In the genomic region with DNA sequence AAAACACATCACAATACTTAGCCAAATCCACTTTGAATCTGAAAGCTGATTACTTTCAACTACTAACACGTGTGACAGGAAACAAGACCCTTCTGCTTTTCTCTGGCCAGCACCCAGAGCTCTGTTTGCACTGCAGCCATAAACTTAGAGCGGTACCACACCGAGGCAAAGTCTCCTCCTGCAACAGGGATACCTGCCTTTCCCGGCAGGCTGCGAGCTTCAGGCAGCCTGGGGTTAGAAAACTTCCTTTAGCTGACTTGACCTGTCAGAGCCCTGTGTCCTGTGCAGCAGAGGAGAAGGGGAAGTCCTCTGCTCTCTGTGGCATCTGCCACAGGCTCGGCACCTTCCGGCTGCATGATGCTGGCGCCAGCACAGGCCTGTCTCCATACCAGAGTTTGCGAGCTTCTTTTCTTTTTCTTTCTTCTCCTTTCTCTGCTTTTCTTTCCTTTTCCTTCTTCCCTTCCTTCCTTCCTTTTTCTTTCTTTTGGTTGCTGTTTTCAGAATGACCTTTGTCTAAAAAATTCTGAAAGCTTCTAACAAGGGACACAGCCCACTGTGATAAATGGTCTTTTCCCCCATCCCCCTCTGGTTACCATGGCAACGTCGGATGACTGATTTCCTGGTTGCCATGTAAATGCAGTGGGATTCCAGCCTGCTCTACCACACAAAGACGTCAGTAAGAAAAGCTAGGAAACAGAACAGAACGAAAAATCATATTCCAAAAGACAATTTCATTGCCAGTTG, we compare ENCODE assay signal across 8 mouse cellular contexts. TPM values are rescaled to one million over a fixed set of nuclear protein-coding genes. Genes with fewer than 3 reads are reported as not detected.
DNase-seq lines count a peak whose midpoint lies in the region; ATAC-seq and TF ChIP-seq lines count a peak whose summit lies in the region.

No protein-coding gene starts in this region.

- no peaks in the 10 kb centered on the region for H3K27me3 ChIP-seq in hindbrain, postnatal 0 days (ENCODE audit: insufficient read depth, low read length)

- peak overlapping the region; percentile 56 for H3K4me3 ChIP-seq in gastrocnemius, adult 2 months
- H3K4me3 ChIP-seq in hindbrain, postnatal 0 days (ENCODE audit: low read length) = peak overlapping the region; percentile 29
- peak overlapping the region; percentile 35; the same call in 1 of the 2 replicates for H3K4me3 ChIP-seq in left cerebral cortex, adult 2 months

- peak overlapping the region; percentile 42; the same call in 1 of the 2 replicates for H3K9ac ChIP-seq in hindbrain, postnatal 0 days (replicated peaks; ENCODE audit: low read length)

- peak; percentile 60 to 70 for DNase-seq in cerebellum, postnatal 36 days
- DNase-seq in gastrocnemius, adult 2 months = peak; percentile 38
- DNase-seq in hindbrain, postnatal 0 days (ENCODE audit: low spot score) = peak; percentile 96
- DNase-seq in left cerebral cortex, adult 2 months (ENCODE audit: extremely low spot score in 1 of 2, low spot score in 2 of 2) = peak; percentile 77 to 80
- DNase-seq in lung, postnatal 4 days = peak; percentile 75 to 77
- DNase-seq in right cerebral cortex, postnatal 14 days = peak; percentile 84
- no peak for DNase-seq in urinary bladder, adult 18-20 months (ENCODE audit: low spot score in 2 of 2)

- intact Hi-C loops in gastrocnemius, adult 2 months (cut with DNase I) = no loop called here
- intact Hi-C loops in left cerebral cortex, adult 2 months (cut with DNase I) = loop anchor here (1.0 to 5.0 kb wide), 2 partner anchors 9 to 61 kb away; a partner anchor contains a TSS

- TF ChIP-seq CTCF in gastrocnemius, adult 2 months (IDR thresholded peaks at IDR 0.05) = no peak
- TF ChIP-seq CTCF in hindbrain, postnatal 0 days (IDR thresholded peaks at IDR 0.05; ENCODE audit: low read depth) = no peak
- no peak for TF ChIP-seq CTCF in left cerebral cortex, adult 2 months (IDR thresholded peaks at IDR 0.05)

- peak overlapping the region; percentile 54 for H3K27ac ChIP-seq in gastrocnemius, adult 2 months
- H3K27ac ChIP-seq in hindbrain, postnatal 0 days = peak overlapping the region; percentile 96
- peak overlapping the region; percentile 94 for H3K27ac ChIP-seq in left cerebral cortex, adult 2 months

- peaks cover 16% of the 10 kb centered on the region; the same call in 1 of the 2 replicates for H3K4me1 ChIP-seq in hindbrain, postnatal 0 days (ENCODE audit: insufficient read depth, low read length)

- ATAC-seq in activated CD4-positive, CD25-positive, alpha-beta regulatory T cell, adult 4 months = peak; percentile 79
- peak; percentile 93 for ATAC-seq in hindbrain, postnatal 0 days

- no peaks in the 10 kb centered on the region for H3K36me3 ChIP-seq in hindbrain, postnatal 0 days (ENCODE audit: insufficient read depth, low read length)

- peak overlapping the region; percentile 62 for H3K4me2 ChIP-seq in hindbrain, postnatal 0 days (ENCODE audit: low read depth, low read length)

- under 1% methylated on average over 13 of the region's 13 CpGs for WGBS in hindbrain, postnatal 0 days

- H3K9me3 ChIP-seq in hindbrain, postnatal 0 days (ENCODE audit: low read length) = no peaks in the 10 kb centered on the region

RNA-seq across cellular contexts. Expression of a gene that starts 9.4 kb away (rescaled TPM):
- polyA plus RNA-seq in activated CD4-positive, CD25-positive, alpha-beta regulatory T cell, adult 4 months (2017; shearing (Covaris generic)) = 10 to 100 TPM; 66.2 to 77.1 TPM
- 1 to 10 TPM; 3.1 to 4.0 TPM for total RNA-seq in gastrocnemius, adult 2 months (2021)
- total RNA-seq in hindbrain, postnatal 0 days (2014; rRNA removed) = 208 and 218 TPM in 2 replicates
- 229 and 265 TPM in 2 replicates for polyA plus RNA-seq in hindbrain, postnatal 0 days (2015; fragmentation: Nextera tagmentation; extraction: Ambion mirVana)
- 100 to 1,000 TPM; 195 to 206 TPM for total RNA-seq in left cerebral cortex, adult 2 months (2021)

Comparison
In these comparisons a context has a peak if more than half of its experiments do, and no peak if none do; other contexts are left out.
1. DNase-seq: peak in cerebellum, postnatal 36 days (2 of 2), gastrocnemius, adult 2 months (single experiment), hindbrain, postnatal 0 days (single experiment), left cerebral cortex, adult 2 months (2 of 2), lung, postnatal 4 days (2 of 2) and right cerebral cortex, postnatal 14 days (single experiment); none in urinary bladder, adult 18-20 months (0 of 2).
2. RNA of a gene that starts 9.4 kb away (total RNA-seq): 208 to 218 TPM in hindbrain, postnatal 0 days and 195 to 206 TPM in left cerebral cortex, adult 2 months; 3.1 to 4.0 TPM in gastrocnemius, adult 2 months; every median in the first group is over 10 times any median in the second.
3. Peak in every context shown above with its lines, with median percentiles within 50 percentile points of each other: H3K27ac ChIP-seq and H3K4me3 ChIP-seq.